Mouse (Mus musculus) liver, adult 10 weeks (tissue): ENCODE data around the gene 1700016D06Rik. TPM values are rescaled to one million over a fixed set of nuclear protein-coding genes. Genes with fewer than 3 reads are reported as not detected.

ENCODE experiments used
- polyA plus RNA-seq: library from polyadenylated mRNA; stranded (reverse); fragments of 350-450 nt; fragmentation: Illumina TruSeq; extraction: RNeasy Lipid Tissue Mini Kit (QIAGEN cat#74804); gene quantifications from one replicate; pipeline ENCODE4 v1.2.3, GENCODE M21; 2014; ENCODE audit warnings: low read depth, low replicate concordance

The 1700016D06Rik gene
- not detected for polyA plus RNA-seq

GRCm38 (mm10) chr8:11701033-11701362, at the start of gene 1700016D06Rik:
Gene 1700016D06Rik, minus strand, starts transcription at chr8:11701063.

DNA sequence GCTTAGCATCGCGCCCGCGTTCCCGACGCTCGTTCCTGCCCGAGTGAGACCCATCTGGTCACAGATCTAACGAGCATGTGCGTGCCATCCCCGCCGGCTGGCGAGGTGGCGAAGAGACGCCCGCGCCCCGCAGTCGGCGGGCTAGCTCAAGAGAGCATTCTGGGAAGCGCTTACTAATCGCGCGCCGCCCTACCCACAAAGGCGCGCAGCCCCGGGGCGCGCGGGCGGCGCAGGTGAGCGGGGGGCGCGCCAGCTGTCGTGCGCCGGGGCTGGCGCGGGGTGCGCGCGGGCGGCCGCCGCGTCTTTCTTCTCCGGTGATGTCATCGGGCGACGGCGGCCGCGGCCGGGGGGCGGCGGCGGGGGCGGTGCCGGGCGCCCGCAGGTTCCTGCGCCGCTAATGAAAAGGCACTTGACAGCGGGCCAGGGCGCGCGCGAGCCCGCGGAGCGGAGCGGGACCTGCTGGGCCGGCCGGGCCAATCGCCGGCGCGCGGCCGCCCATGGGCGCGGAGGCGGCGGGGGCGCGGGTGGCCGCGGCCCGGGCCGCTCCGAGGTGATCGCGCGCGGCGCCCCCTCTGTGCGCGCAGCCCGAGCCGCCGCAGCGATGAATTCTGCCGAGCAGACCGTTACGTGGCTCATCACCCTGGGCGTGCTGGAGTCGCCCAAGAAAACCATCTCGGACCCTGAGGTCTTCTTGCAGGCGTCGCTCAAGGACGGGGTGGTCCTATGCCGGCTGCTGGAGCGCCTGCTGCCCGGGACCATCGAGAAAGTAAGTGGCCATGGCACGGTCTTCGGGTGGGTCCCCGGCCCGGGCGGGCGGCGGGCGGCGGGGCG, 27.0 kb upstream of the 1700016D06Rik start, which contains the start of gene Arhgef7:
Arhgef7 (plus strand) TSS at position 71 of the 831 bp plus-strand sequence.

DNA sequence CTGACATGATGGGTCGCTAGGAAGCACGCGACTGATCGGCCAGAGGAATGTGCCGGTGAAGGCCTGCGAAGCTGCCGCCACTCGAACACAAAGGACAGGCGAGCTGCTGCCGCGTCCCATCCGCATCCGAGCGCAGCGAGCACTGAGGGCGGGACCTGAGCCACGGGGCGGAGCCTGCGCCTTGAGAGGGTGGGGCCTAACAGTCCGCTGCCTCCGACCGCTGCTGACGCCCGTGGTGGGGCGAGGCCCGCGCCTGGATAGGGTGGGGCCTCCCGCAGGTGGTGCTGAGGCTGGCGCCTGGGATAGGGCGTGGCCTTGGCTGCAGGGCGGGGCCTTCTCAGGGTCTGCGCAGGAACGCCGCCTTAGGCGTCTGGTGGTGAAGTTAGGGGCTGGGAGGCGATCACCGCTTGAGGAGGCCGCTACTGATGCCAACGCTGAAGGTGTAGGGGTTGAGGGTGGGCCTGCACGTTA, 65.2 kb downstream of the 1700016D06Rik start, which contains the start of gene Ankrd10:
Ankrd10 (minus strand) TSS at position 147 of the 471 bp plus-strand sequence.

Other genes with a start within 250 kb of the 1700016D06Rik start
- gene Rab20, start 222.4 kb downstream of the 1700016D06Rik start, polyA plus RNA-seq = 2.1 TPM
- gene Naxd, start 203.6 kb downstream of the 1700016D06Rik start, polyA plus RNA-seq = 15.0 TPM
- 6.3 TPM for gene Cars2, start 150.3 kb downstream of the 1700016D06Rik start, polyA plus RNA-seq
- gene Ing1, start 145.5 kb downstream of the 1700016D06Rik start, polyA plus RNA-seq = 9.4 TPM
- gene Ankrd10, start 65.3 kb downstream of the 1700016D06Rik start, polyA plus RNA-seq = 6.1 TPM
- gene Arhgef7, start 26.7 kb upstream of the 1700016D06Rik start, polyA plus RNA-seq = 6.4 TPM
- not detected for gene Tex29, start 139.4 kb upstream of the 1700016D06Rik start, polyA plus RNA-seq